Mouse (Mus musculus) CD4-positive helper T cell, adult 2 months (primary cell): ENCODE measurements around the gene Irs3.
"Not testable (repeated sequence)": the region's sequence is repeated elsewhere in the genome, so short reads cannot be mapped to it uniquely, and the experiment has no call there.

ENCODE experiments used
- DNase-seq: peaks from one replicate; pipeline ENCODE4 v3.0.0-alpha.2; 2012; ENCODE audit warnings: low read depth, missing footprints, low spot score

The Irs3 gene

GRCm38 (mm10) chr5:137627991-137628390, 17.5 kb downstream of the Irs3 start:
- no peak for DNase-seq

- DNase-seq, result no peak
Observed at GRCm38 (mm10) chr5:137623937-137624530, 21.5 kb downstream of the Irs3 start.

- DNase-seq, result no peak
Observed at GRCm38 (mm10) chr5:137615347-137615746, 30.2 kb downstream of the Irs3 start.

DNA sequence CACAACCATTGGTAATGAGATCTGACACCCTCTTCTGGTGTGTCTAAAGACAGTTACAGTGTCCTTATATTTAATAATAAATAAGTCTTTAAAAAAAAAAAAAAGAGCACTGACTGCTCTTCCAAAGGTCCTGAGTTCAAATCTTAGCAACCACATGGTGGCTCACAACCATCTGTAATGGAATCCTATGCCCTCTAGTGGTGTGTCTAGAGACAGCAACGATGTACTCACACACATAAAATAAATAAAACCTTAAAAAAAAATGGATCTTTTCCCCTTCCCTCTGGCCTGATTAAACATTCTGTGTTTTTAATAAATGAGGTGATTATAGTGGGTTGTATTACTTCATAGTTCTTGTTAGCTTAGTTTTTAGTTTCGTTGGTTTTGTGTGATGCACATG, 30.6 kb downstream of the Irs3 start:
- not testable (repeated sequence) for DNase-seq

DNA sequence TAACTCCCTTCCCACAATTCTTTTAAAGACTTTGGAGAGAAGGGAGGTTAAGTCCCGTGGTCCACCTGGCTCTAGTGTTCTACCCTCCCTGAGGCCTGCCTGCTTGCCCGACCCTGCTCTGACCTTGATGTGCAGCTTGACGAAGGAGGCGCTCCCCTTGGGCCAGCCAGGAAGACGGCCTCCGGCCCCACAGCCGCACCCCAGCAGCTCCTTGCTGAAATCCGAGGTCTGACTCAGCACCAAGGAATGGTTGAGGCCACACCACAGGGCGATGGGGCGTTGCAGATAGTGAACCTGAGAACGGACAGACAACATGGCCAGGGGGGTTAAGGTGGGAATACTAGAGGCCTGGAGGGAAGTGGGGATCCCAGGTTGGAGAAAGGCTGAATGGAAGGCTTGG, 32.0 kb downstream of the Irs3 start, which contains the start of gene Pcolce:
Gene Pcolce, minus strand, starts transcription at position 235 of the 400 bp plus-strand sequence.
- DNase-seq, result no peak

DNA sequence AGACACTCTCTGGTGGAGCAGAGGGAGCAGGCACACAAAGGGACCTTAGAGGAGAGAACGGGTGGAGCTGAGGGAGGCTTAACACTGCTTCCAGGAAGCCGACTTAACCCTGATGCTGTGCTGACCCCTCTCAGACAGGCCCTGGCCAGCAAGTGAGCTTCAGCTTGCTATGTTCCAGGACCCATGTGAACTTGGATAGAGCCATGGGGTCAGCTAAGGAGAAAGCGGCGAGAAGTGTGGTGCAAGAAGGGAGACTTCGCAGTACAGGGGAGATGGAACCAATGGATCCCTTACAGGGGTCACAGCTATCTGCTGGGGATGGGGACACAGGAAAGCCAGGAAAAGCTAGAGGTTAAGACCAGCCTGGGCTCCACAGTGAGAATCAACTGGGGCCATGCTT, 32.4 kb downstream of the Irs3 start:
- DNase-seq, result no peak

DNA sequence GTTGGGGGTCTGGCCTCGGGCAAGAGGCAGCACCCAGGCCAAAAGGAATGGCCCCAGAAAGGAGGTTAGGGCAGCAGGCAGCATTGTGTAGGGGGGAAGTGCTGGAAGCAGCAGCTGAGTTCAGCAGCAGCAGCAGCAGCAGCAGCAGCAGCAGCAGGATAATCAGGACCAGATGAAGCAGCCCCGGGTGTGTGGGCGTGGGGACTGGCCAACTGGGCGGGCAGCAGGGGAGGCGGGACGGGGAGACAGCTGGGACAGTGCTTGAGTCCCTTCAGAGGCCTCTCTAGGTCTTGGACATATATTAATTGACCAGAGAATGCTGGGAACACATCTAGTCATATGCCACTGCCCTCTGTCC, 34.3 kb downstream of the Irs3 start:
- DNase-seq, result no peak

- no peak for DNase-seq
Observed at GRCm38 (mm10) chr5:137610548-137611244, 34.8 kb downstream of the Irs3 start.

GRCm38 (mm10) chr5:137610056-137610455, 35.5 kb downstream of the Irs3 start:
- no peak for DNase-seq

DNA sequence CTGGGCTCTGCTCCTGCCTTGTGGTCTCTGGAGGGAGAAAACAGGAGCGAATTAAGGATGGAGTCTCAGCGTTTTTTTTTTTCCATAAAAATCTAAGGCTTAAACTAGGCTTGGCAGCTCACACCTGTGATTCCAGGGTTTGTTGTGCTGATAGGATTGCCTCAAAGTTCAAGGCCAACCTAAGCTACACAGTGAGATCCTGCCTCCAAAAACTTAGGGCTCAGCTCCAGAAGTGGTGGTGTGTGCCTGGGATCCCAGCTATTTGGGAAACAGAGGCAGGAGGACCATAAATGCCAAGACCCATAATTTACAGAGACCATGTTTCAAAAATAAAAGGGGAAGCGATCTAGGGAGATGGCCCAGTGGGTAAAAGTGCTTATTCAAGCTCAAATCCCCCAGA, 36.2 kb downstream of the Irs3 start:
- no peak for DNase-seq

- DNase-seq, result no peak
Observed at GRCm38 (mm10) chr5:137608654-137609190, 36.8 kb downstream of the Irs3 start.

- no peak for DNase-seq
Observed at GRCm38 (mm10) chr5:137607860-137608653, 37.5 kb downstream of the Irs3 start.

- no peak for DNase-seq
Observed at GRCm38 (mm10) chr5:137601365-137601729, 44.2 kb downstream of the Irs3 start.

DNA sequence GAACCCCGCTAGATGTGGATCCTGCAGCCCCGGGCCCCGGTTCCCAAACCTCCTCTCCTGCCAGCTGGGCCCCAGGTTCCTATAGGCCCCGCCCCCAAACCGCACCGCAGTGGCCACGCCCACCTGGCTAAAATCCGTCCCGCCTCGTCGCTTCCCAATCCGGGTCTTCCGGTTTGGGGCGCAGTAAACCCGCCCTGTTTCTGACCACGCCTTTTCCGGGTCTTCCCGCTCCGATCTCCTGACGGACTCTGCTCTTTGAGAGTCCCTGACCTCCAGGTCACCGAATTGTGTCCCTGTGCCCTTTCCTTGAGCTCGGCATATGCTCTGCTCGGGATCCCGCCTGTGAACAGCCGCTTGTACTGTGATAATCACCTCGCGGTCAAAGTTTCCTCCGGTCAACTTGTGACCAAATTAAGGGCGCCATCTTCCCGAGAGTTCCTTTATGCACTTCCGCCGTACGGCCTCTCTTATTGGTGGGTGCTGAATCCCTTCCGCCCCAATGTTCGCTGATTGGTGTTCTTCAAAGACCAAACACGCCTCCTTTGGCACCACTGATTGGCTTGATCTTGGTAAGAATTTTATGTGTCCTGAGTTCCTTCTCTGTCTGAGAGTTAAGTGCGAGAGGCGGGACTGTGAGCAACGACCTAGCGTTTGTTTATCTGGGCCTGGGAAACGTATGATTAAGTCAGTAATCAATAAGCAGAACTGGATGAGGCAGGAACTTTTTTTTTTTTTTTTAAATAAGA, 44.7 kb downstream of the Irs3 start, which contains the start of gene Mospd3:
Gene Mospd3, minus strand, starts transcription at position 440 of the 746 bp plus-strand sequence.
- peak; percentile 98 for DNase-seq

DNA sequence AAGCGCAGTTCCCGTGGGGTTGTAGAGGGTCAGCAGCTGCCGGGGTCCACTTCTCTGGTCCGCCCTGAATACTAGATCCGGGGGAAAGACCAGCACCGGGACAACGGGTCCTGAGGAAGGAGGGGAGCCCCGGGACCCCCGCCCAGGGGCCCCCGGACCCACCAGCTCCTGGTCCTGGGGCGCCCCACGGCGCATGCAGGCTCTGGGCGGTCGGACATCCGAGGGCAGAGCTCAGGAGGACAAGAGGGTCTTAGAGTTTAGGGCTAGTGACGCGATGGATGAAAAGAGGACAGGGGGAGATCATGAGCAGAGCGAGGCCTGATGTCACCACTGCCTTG, 45.3 kb downstream of the Irs3 start:
- no peak for DNase-seq

GRCm38 (mm10) chr5:137599600-137599999, 45.9 kb downstream of the Irs3 start:
- peak; percentile 15 for DNase-seq

DNA sequence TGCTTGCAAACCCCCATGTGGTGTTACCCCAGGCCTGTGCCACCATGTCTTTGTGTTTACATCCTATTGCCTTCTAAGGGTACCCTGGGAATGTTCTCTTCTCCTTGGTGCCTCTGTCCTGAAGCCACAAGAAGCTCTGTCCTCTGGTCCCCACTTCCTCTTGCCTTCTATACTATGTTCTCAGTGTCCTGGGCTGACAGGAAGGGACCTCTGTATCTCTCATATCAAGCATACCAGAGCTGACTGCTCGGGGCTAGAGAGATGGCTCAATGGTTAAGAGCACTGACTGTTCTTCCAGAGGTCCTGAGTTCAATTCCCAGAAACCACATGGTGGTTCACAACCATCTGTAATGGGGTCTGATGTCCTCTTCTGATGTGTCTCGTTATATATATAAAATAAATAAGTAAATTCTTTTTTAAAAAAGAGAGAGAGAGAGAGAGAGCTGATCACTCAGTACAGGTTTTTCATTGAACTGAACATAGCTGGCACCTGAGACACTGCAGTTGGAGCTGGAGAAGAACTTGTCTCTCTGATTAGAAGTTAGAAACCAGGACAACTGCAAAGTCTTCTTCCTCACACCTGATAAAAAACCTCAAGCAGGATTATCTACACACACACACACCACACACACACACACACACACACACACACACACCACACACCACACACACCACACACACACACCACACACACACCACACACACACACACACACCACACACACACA, 47.3 kb downstream of the Irs3 start:
- DNase-seq, result no peak

DNA sequence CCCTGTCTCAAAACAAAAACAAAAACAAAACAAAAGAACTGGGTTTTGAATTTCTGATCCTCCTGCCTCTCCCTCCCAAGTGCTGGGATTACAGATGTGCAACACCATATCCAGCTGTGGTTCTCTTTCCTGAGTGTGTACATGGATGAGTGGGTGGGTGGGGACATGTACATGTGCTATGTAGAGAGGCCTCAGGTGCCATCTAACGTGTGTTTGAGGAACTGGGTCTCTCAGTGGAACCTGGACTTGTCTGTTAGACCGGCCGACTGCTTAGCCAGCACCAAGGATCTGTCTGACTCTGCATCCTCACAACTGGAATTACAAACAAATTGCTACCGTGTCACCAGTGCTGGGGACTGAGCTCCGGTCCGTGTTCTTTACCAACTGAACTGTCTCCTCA, 47.9 kb downstream of the Irs3 start:
- peak; percentile 12 for DNase-seq

GRCm38 (mm10) chr5:137596601-137597261, 48.8 kb downstream of the Irs3 start:
- peak; percentile 79 for DNase-seq

GRCm38 (mm10) chr5:137595921-137596320, 49.6 kb downstream of the Irs3 start:
- DNase-seq, result no peak
